Comparison of ENCODE assay signal across 9 mouse cellular contexts in genomic region chr4:106939919-106940227, GRCm38 (mm10). TPM values are rescaled to one million over a fixed set of nuclear protein-coding genes. Genes with fewer than 3 reads are reported as not detected.
DNase-seq lines count a peak whose midpoint lies in the region; ATAC-seq and TF ChIP-seq lines count a peak whose summit lies in the region.
"Had no signal": no experiment of that assay in that cellular context is flagged by ENCODE, and none has a peak within 500 bp of the region (broad histone marks: within the 10 kb centered on the region; RNA-seq: fewer than 3 reads in every experiment).

No protein-coding gene starts in this region.

- peak overlapping the region; percentile 72 for H3K27ac ChIP-seq in heart, embryonic 15.5 days
- 0 out of 2 replicates have a peak overlapping the region, but pooled peaks have one; percentile 82 for H3K27ac ChIP-seq in CH12.LX (ENCODE audit: insufficient read depth, low read depth)
- H3K27ac ChIP-seq in forebrain, embryonic 10.5 days, result peak overlapping the region; percentile 94
- peak overlapping the region; percentile 46; the same call in 1 of the 2 replicates for H3K27ac ChIP-seq in limb, embryonic 14.5 days (replicated peaks; ENCODE audit: low read depth, low read length)
- H3K27ac ChIP-seq: heart, adult 2 months had no signal

- H3K36me3 ChIP-seq in heart, embryonic 15.5 days, result no peaks in the 10 kb centered on the region
- peaks cover 11 to 61% of the 10 kb centered on the region in 2 experiments for H3K36me3 ChIP-seq in CH12.LX (replicated peaks in 1 of 2; ENCODE audit: control insufficient read depth in 1 of 2, insufficient read depth in 1 of 2, low read length in 1 of 2)
- H3K36me3 ChIP-seq in forebrain, embryonic 10.5 days (replicated peaks), result peaks cover 84% of the 10 kb centered on the region
- peaks cover 37% of the 10 kb centered on the region for H3K36me3 ChIP-seq in limb, embryonic 14.5 days (ENCODE audit: control insufficient read depth, insufficient read depth, low read length)

- ATAC-seq in heart, embryonic 15.5 days (replicated peaks; ENCODE audit: insufficient number of reproducible peaks, insufficient read depth, low FRiP score, low read depth), result no peak
- no peak for ATAC-seq in limb, embryonic 14.5 days (ENCODE audit: low FRiP score, low read depth)
- ATAC-seq in monocyte, adult 5-6 weeks (replicated peaks; ENCODE audit: insufficient number of reproducible peaks, low FRiP score, low TSS enrichment, poor library complexity, severe bottlenecking), result no peak

- no peak overlapping the region for H3K4me3 ChIP-seq in heart, embryonic 15.5 days
- no peak overlapping the region for H3K4me3 ChIP-seq in CH12.LX (replicated peaks in 1 of 3; ENCODE audit: low read depth in 2 of 3, low read length in 2 of 3, poor library complexity in 1 of 3)
- peak overlapping the region; percentile 29; the same call in 1 of the 2 replicates for H3K4me3 ChIP-seq in forebrain, embryonic 10.5 days
- no peak overlapping the region for H3K4me3 ChIP-seq in limb, embryonic 14.5 days (replicated peaks; ENCODE audit: low read length)
- H3K4me3 ChIP-seq: heart, adult 2 months had no signal

- H3K27me3 ChIP-seq in heart, embryonic 15.5 days, result no peaks in the 10 kb centered on the region
- H3K27me3 ChIP-seq in CH12.LX (replicated peaks), result no peaks in the 10 kb centered on the region
- H3K27me3 ChIP-seq in forebrain, embryonic 10.5 days (ENCODE audit: poor library complexity, severe bottlenecking), result no peaks in the 10 kb centered on the region
- H3K27me3 ChIP-seq in limb, embryonic 14.5 days (ENCODE audit: control insufficient read depth, insufficient read depth, low read length), result no peaks in the 10 kb centered on the region

- peaks cover 89% of the 10 kb centered on the region for H3K4me1 ChIP-seq in heart, embryonic 15.5 days (replicated peaks)
- H3K4me1 ChIP-seq in CH12.LX (ENCODE audit: control insufficient read depth in 1 of 2, insufficient read depth in 2 of 2), result peaks cover 84 to 98% of the 10 kb centered on the region in 2 experiments
- peaks cover 99% of the 10 kb centered on the region for H3K4me1 ChIP-seq in forebrain, embryonic 10.5 days
- H3K4me1 ChIP-seq in limb, embryonic 14.5 days (ENCODE audit: control insufficient read depth, insufficient read depth, low read length), result peaks cover 48% of the 10 kb centered on the region

- H3K79me2 ChIP-seq in CH12.LX (replicated peaks; ENCODE audit: control insufficient read depth, extremely low read depth, insufficient read depth, poor library complexity, severe bottlenecking), result peaks cover 10% of the 10 kb centered on the region; the same call in 1 of the 2 replicates

- in situ Hi-C loops in CH12.LX (cut with MboI; ENCODE audit: low pct_ligation_motif_present, low pct_unique_long_range_greater_than_20kb, low sequenced_read_pairs), result no loop called here

- WGBS in heart, embryonic 15.5 days, result 34% methylated on average over 4 of the region's 4 CpGs
- 54% methylated on average over 4 of the region's 4 CpGs for WGBS in forebrain, embryonic 10.5 days
- 56% methylated on average over 4 of the region's 4 CpGs for WGBS in limb, embryonic 14.5 days

- dilution Hi-C loops in CH12.LX (cut with MboI; ENCODE audit: extremely low pct_ligation_motif_present, extremely low pct_unique_long_range_greater_than_20kb, low sequenced_read_pairs), result no loop called here

- H3K9me3 ChIP-seq in heart, embryonic 15.5 days (replicated peaks), result no peaks in the 10 kb centered on the region
- H3K9me3 ChIP-seq in CH12.LX (replicated peaks; ENCODE audit: low read length), result no peaks in the 10 kb centered on the region
- H3K9me3 ChIP-seq in forebrain, embryonic 10.5 days, result no peaks in the 10 kb centered on the region
- no peaks in the 10 kb centered on the region for H3K9me3 ChIP-seq in limb, embryonic 14.5 days (ENCODE audit: control insufficient read depth, low read length)

- no peak for DNase-seq in heart, postnatal 4 days
- no peak for DNase-seq in CH12.LX (ENCODE audit: extremely low read depth)
- no peak for DNase-seq in forebrain, embryonic 10.5 days (ENCODE audit: extremely low spot score, low spot score)
- no peak for DNase-seq in limb, embryonic 14.5 days (ENCODE audit: low spot score)
- DNase-seq in thymus, postnatal 0 days (ENCODE audit: low spot score), result no peak
- no peak for DNase-seq in adrenal gland, postnatal 25 days
- DNase-seq: heart, adult 2 months had no signal

- no peak for TF ChIP-seq CTCF in CH12.LX (conservative IDR thresholded peaks at IDR 0.05 in 1 of 2, IDR thresholded peaks at IDR 0.05 in 1 of 2; ENCODE audit: low read depth in 2 of 2, low read length in 2 of 2)

- TF ChIP-seq RAD21 in CH12.LX (IDR thresholded peaks at IDR 0.05; ENCODE audit: low read depth, low read length), result no peak

- TF ChIP-seq POLR2A in CH12.LX (IDR thresholded peaks at IDR 0.05; ENCODE audit: low read depth, low read length), result no peak
- no peak for TF ChIP-seq POLR2A in limb, embryonic 14.5 days (IDR thresholded peaks at IDR 0.05; ENCODE audit: borderline replicate concordance, extremely low read depth, insufficient read depth, insufficient read length)

- no peak overlapping the region for H3K4me2 ChIP-seq in heart, embryonic 15.5 days
- peak overlapping the region; percentile 68 for H3K4me2 ChIP-seq in CH12.LX (ENCODE audit: insufficient read depth, low read depth, poor library complexity, severe bottlenecking)
- H3K4me2 ChIP-seq in limb, embryonic 14.5 days (replicated peaks; ENCODE audit: low read depth, low read length, severe bottlenecking), result no peak overlapping the region

- TF ChIP-seq EP300 in CH12.LX (IDR thresholded peaks at IDR 0.05; ENCODE audit: low read length), result no peak

- 0 out of 2 replicates have a peak overlapping the region, but pooled peaks have one; percentile 24 for H3K9ac ChIP-seq in heart, embryonic 15.5 days
- peak overlapping the region; percentile 25; the same call in 1 of the 2 replicates for H3K9ac ChIP-seq in CH12.LX (ENCODE audit: insufficient read depth, low read depth)
- no peak overlapping the region for H3K9ac ChIP-seq in limb, embryonic 14.5 days (ENCODE audit: low read depth, low read length, severe bottlenecking)

TF ChIP-seq in CH12.LX, 34 proteins besides CTCF, POLR2A, EP300 and RAD21:
- TF ChIP-seq ZMIZ1 (IDR thresholded peaks at IDR 0.05; ENCODE audit: low read depth, low read length) (no peak), MAX (IDR thresholded peaks at IDR 0.05; ENCODE audit: low read length) (no peak), RCOR1 (conservative IDR thresholded peaks at IDR 0.05; ENCODE audit: low read depth, low read length) (no peak), E2F4 (IDR thresholded peaks at IDR 0.05; ENCODE audit: insufficient replicate concordance, low read depth, low read length) (no peak), CHD1 (IDR thresholded peaks at IDR 0.05; ENCODE audit: low read depth, low read length) (no peak), TCF12 (IDR thresholded peaks at IDR 0.05; ENCODE audit: low read depth, low read length) (no peak)

RNA-seq across cellular contexts. Expression of gene Ssbp3, which starts 29.4 kb away (rescaled TPM):
- 53.3 and 69.1 TPM in 2 replicates for polyA plus RNA-seq in heart, embryonic 15.5 days (2015; fragmentation: Nextera tagmentation; extraction: Ambion mirVana)
- total RNA-seq in heart, postnatal 4 days (2021), result 10 to 100 TPM; 55.3 to 58.7 TPM
- total RNA-seq in CH12.LX (2012; rRNA removed), result 32.4 and 34.2 TPM in 2 replicates
- total RNA-seq in CH12.LX (2014; rRNA removed), result 76.2 and 76.5 TPM in 2 replicates
- 125 and 129 TPM in 2 replicates for polyA plus RNA-seq in CH12.LX (2012; ENCODE audit: insufficient read length, low read depth)
- polyA plus RNA-seq in forebrain, embryonic 10.5 days (2016; fragmentation: Nextera tagmentation; extraction: Ambion mirVana), result 128 and 134 TPM in 2 replicates
- polyA plus RNA-seq in limb, embryonic 14.5 days (2012; rRNA removed), result 191 and 202 TPM in 2 replicates
- polyA plus RNA-seq in limb, embryonic 14.5 days (2014; fragmentation: Nextera tagmentation; extraction: Ambion mirVana), result 94.3 and 115 TPM in 2 replicates
- polyA plus RNA-seq in thymus, postnatal 0 days (2015; fragmentation: Nextera tagmentation; extraction: Ambion mirVana), result 93.6 and 106 TPM in 2 replicates
- total RNA-seq in adrenal gland, postnatal 25 days (2021), result 70.8 and 82.6 TPM in 2 replicates
- total RNA-seq in monocyte, adult 5-6 weeks (2017), result 14.3 to 22.7 TPM (median 19.5 TPM) in 3 replicates
